Mouse (Mus musculus) liver, embryonic 15.5 days (tissue): Measurements from ENCODE around the gene March9. TPM values are rescaled to one million over a fixed set of nuclear protein-coding genes. Genes with fewer than 3 reads are reported as not detected.
"Not testable (repeated sequence)": the region's sequence is repeated elsewhere in the genome, so short reads cannot be mapped to it uniquely, and the experiment has no call there.

Source experiments
- ATAC-seq: fragments of 200-750 bp; cut with Nextera tagmentation; 2 replicates; pipeline ENCODE4 v1.8.0; 2017; ENCODE audit warnings: moderate number of reproducible peaks, mild to moderate bottlenecking, moderate library complexity; ENCODE audit not compliant: insufficient read depth
- H3K27ac ChIP-seq: fragments of 300-500 bp; sonication (generic); replicated peaks from 2 replicates; pipeline ENCODE4 v1.5.1; 2015; ENCODE audit warnings: mild to moderate bottlenecking, inconsistent platforms
- H3K27me3 ChIP-seq: fragments of 300-500 bp; sonication (generic); 2 replicates; pipeline ENCODE4 v1.6.1; 2015; ENCODE audit warnings: mild to moderate bottlenecking, inconsistent platforms
- H3K36me3 ChIP-seq: fragments of 300-500 bp; sonication (generic); replicated peaks from 2 replicates; pipeline ENCODE4 v1.6.1; 2015; ENCODE audit warnings: moderate library complexity, mild to moderate bottlenecking, inconsistent platforms
- H3K4me1 ChIP-seq: fragments of 300-500 bp; sonication (generic); replicated peaks from 2 replicates; pipeline ENCODE4 v1.6.1; 2015; ENCODE audit warnings: inconsistent platforms
- H3K4me2 ChIP-seq: fragments of 300-500 bp; sonication (generic); 2 replicates; pipeline ENCODE4 v1.6.1; 2015; ENCODE audit warnings: moderate library complexity, mild to moderate bottlenecking, inconsistent platforms
- H3K4me3 ChIP-seq: fragments of 300-500 bp; sonication (generic); replicated peaks from 2 replicates; pipeline ENCODE4 v1.5.1; 2015; ENCODE audit warnings: mild to moderate bottlenecking, inconsistent platforms
- H3K9ac ChIP-seq: fragments of 300-500 bp; sonication (generic); 2 replicates; pipeline ENCODE4 v1.6.1; 2015; ENCODE audit warnings: moderate library complexity, mild to moderate bottlenecking, inconsistent platforms
- H3K9me3 ChIP-seq: fragments of 300-500 bp; sonication (generic); replicated peaks from 2 replicates; pipeline ENCODE4 v1.6.1; 2016; ENCODE audit warnings: inconsistent platforms
- WGBS: fragments of 180-500 bp; shearing (Covaris S2); methylation state at CpG from one replicate; pipeline ENCODE4 v1.1.7; 2015; ENCODE audit warnings: mixed read lengths; ENCODE audit not compliant: insufficient replicate concordance; 5-methylcytosine and 5-hydroxymethylcytosine counted together
- polyA plus RNA-seq: library from polyadenylated mRNA; unstranded; fragments of >200 nt; fragmentation: Nextera tagmentation; extraction: Ambion mirVana; gene quantifications from 2 replicates; pipeline ENCODE4 v1.2.1, GENCODE M21; 2015

Gene March9
- polyA plus RNA-seq, 1 experiment from 2014 or later: 0.03 TPM

GRCm38 (mm10) chr10:127078677-127079575 is 18.9 kb upstream of the March9 start:
- no peak for ATAC-seq
- H3K4me2 ChIP-seq: peak overlapping the region; percentile 67
- peaks cover 59% of the 10 kb centered on the region for H3K27me3 ChIP-seq
- H3K27ac ChIP-seq: no peak overlapping the region
- no peak overlapping the region; the same call in 1 of the 2 replicates for H3K9ac ChIP-seq
- H3K4me3 ChIP-seq: peak overlapping the region; percentile 37
- H3K36me3 ChIP-seq: no peaks in the 10 kb centered on the region; the same call in 1 of the 2 replicates
- peaks cover 77% of the 10 kb centered on the region for H3K4me1 ChIP-seq
- no peaks in the 10 kb centered on the region for H3K9me3 ChIP-seq
- 16% methylated on average over 43 of the region's 49 CpGs for WGBS

- ATAC-seq: no peak
- H3K4me3 ChIP-seq: no peak overlapping the region
- H3K27me3 ChIP-seq: peaks cover 56% of the 10 kb centered on the region
- 38% methylated on average over 12 of the region's 12 CpGs for WGBS
- H3K27ac ChIP-seq: no peak overlapping the region
- H3K4me1 ChIP-seq: peaks cover 75% of the 10 kb centered on the region
- no peak overlapping the region for H3K9ac ChIP-seq
- H3K9me3 ChIP-seq: no peaks in the 10 kb centered on the region
- H3K36me3 ChIP-seq: no peaks in the 10 kb centered on the region
- H3K4me2 ChIP-seq: 0 out of 2 replicates have a peak overlapping the region, but pooled peaks have one; percentile 67
These were observed 18.2 kb upstream of the March9 start for GRCm38 (mm10) chr10:127078001-127078676.

GRCm38 (mm10) chr10:127077515-127077914 is 17.5 kb upstream of the March9 start:
- peaks cover 54% of the 10 kb centered on the region for H3K27me3 ChIP-seq
- ATAC-seq: no peak
- 62% methylated on average over 10 of the region's 10 CpGs for WGBS
- H3K36me3 ChIP-seq: no peaks in the 10 kb centered on the region
- no peak overlapping the region for H3K9ac ChIP-seq
- H3K9me3 ChIP-seq: no peaks in the 10 kb centered on the region
- H3K4me3 ChIP-seq: no peak overlapping the region
- H3K4me2 ChIP-seq: no peak overlapping the region
- H3K27ac ChIP-seq: no peak overlapping the region
- H3K4me1 ChIP-seq: peaks cover 69% of the 10 kb centered on the region

- Histone ChIP-seq H3K4me3 (peak overlapping the region; percentile 42), H3K9ac (no peak overlapping the region), H3K9me3 (no peaks in the 10 kb centered on the region), H3K36me3 (no peaks in the 10 kb centered on the region), H3K4me2 (peak overlapping the region; percentile 52), H3K4me1 (peaks cover 61% of the 10 kb centered on the region), H3K27ac (no peak overlapping the region), H3K27me3 (peaks cover 41% of the 10 kb centered on the region)
- ATAC-seq: no peak
- WGBS: 20% methylated on average over 4 of the region's 4 CpGs
These were observed 16.1 kb upstream of the March9 start for GRCm38 (mm10) chr10:127076082-127076481.

- Histone ChIP-seq H3K27me3 (peaks cover 37% of the 10 kb centered on the region), H3K4me2 (peak overlapping the region; percentile 52), H3K4me1 (peaks cover 62% of the 10 kb centered on the region), H3K4me3 (peak overlapping the region; percentile 42), H3K9me3 (no peaks in the 10 kb centered on the region), H3K27ac (no peak overlapping the region), H3K9ac (no peak overlapping the region), H3K36me3 (no peaks in the 10 kb centered on the region)
- 17% methylated on average over 8 of the region's 8 CpGs for WGBS
- ATAC-seq: no peak
These were observed 15.7 kb upstream of the March9 start for GRCm38 (mm10) chr10:127075651-127076050.

- Histone ChIP-seq H3K4me2 (peak within 1 kb of the TSS; percentile 52), H3K9ac (no peak within 1 kb of the TSS), H3K4me3 (peak within 1 kb of the TSS; percentile 42), H3K9me3 (no peaks in the 10 kb centered on the region), H3K27ac (no peak within 1 kb of the TSS), H3K27me3 (peaks cover 31% of the 10 kb centered on the region), H3K4me1 (peaks cover 58% of the 10 kb centered on the region), H3K36me3 (no peaks in the 10 kb centered on the region)
- no peak for ATAC-seq
- 14% methylated on average over 9 of the region's 9 CpGs for WGBS
These were observed 15.1 kb upstream of the March9 start, which contains the start of gene Agap2 for GRCm38 (mm10) chr10:127075080-127075479. TSS of gene Agap2 (plus strand) at chr10:127075284.

- H3K27ac ChIP-seq: no peak overlapping the region
- no peak overlapping the region for H3K4me2 ChIP-seq
- no peak for ATAC-seq
- no peak overlapping the region for H3K4me3 ChIP-seq
- no peaks in the 10 kb centered on the region for H3K9me3 ChIP-seq
- WGBS: 87% methylated on average over 1 of the region's 1 CpGs
- H3K27me3 ChIP-seq: peaks cover 20% of the 10 kb centered on the region
- peaks cover 57% of the 10 kb centered on the region for H3K4me1 ChIP-seq
- no peak overlapping the region for H3K9ac ChIP-seq
- no peaks in the 10 kb centered on the region for H3K36me3 ChIP-seq
These were observed 14.0 kb upstream of the March9 start for GRCm38 (mm10) chr10:127073981-127074380.

- not testable (repeated sequence) for ATAC-seq, H3K4me3 ChIP-seq, H3K9me3 ChIP-seq, H3K27ac ChIP-seq, H3K4me2 ChIP-seq, H3K9ac ChIP-seq, H3K36me3 ChIP-seq
- Histone ChIP-seq H3K27me3 (peaks cover 10% of the 10 kb centered on the region), H3K4me1 (peaks cover 57% of the 10 kb centered on the region)
- WGBS: 62% methylated on average over 2 of the region's 2 CpGs
These were observed 13.0 kb upstream of the March9 start for GRCm38 (mm10) chr10:127072969-127073368.

- peaks cover 10% of the 10 kb centered on the region for H3K36me3 ChIP-seq
- not testable (repeated sequence) for H3K4me3 ChIP-seq, H3K27me3 ChIP-seq, H3K9me3 ChIP-seq, H3K4me2 ChIP-seq, H3K9ac ChIP-seq, ATAC-seq, H3K27ac ChIP-seq
- WGBS: 74% methylated on average over 4 of the region's 4 CpGs
- H3K4me1 ChIP-seq: peaks cover 59% of the 10 kb centered on the region
These were observed 12.3 kb upstream of the March9 start for GRCm38 (mm10) chr10:127072270-127072669.

GRCm38 (mm10) chr10:127071203-127071602 is 11.2 kb upstream of the March9 start:
- Histone ChIP-seq H3K4me3 (peak overlapping the region; percentile 67), H3K4me2 (peak overlapping the region; percentile 85), H3K27me3 (no peaks in the 10 kb centered on the region), H3K9me3 (no peaks in the 10 kb centered on the region), H3K9ac (no peak overlapping the region; the same call in 1 of the 2 replicates), H3K27ac (0 out of 2 replicates have a peak overlapping the region, but pooled peaks have one; percentile 60), H3K4me1 (peaks cover 58% of the 10 kb centered on the region), H3K36me3 (peaks cover 21% of the 10 kb centered on the region)
- ATAC-seq: no peak
- WGBS: 51% methylated on average over 9 of the region's 9 CpGs
